ENCODE assay signal across 27 mouse cellular contexts in the genomic region with DNA sequence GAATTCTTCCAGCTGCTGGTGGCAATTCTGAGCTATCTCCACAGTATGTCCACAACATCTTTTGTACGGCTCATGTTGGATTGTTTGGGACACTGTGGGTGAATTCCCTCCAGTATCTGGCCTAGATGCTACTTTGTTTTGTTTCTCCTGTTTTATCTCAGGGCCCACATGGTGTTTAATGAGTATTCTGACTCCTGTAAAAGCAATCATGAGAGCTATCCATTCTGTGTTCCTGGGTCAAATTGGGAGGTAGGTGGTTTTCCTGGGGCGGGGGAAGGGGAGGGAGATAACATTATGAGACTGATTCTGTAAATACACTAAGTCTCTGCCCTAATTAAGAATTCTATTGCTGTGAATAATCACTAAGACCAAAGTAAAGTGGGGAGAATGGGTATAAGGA. TPM values are rescaled to one million over a fixed set of nuclear protein-coding genes. Genes with fewer than 3 reads are reported as not detected.
"Had no signal": no experiment of that assay in that cellular context is flagged by ENCODE, and none has a peak within 500 bp of the region (broad histone marks: within the 10 kb centered on the region; RNA-seq: fewer than 3 reads in every experiment).

No protein-coding gene starts in this region.

- H3K4me3 ChIP-seq: midbrain, embryonic 10.5 days; midbrain, embryonic 12.5 days; myocyte; neural tube, embryonic 13.5 days; neural tube, embryonic 15.5 days had no signal

- H3K4me1 ChIP-seq: midbrain, embryonic 10.5 days; midbrain, embryonic 12.5 days; neural tube, embryonic 13.5 days; neural tube, embryonic 15.5 days had no signal

- H3K36me3 ChIP-seq: midbrain, embryonic 10.5 days; midbrain, embryonic 12.5 days; neural tube, embryonic 13.5 days; neural tube, embryonic 15.5 days had no signal

- H3K27ac ChIP-seq: midbrain, embryonic 10.5 days; midbrain, embryonic 12.5 days; neural tube, embryonic 13.5 days; neural tube, embryonic 15.5 days had no signal

- H3K27me3 ChIP-seq: midbrain, embryonic 12.5 days; neural tube, embryonic 13.5 days; neural tube, embryonic 15.5 days had no signal

- DNase-seq: lung, adult 18-20 months; lung, embryonic 14.5 days; lung, postnatal 10 days; lung, postnatal 4 days; midbrain, embryonic 14.5 days; retina, postnatal 1 day; right cerebral cortex, adult 18-20 months; right cerebral cortex, postnatal 25 days; right cerebral cortex, postnatal 4 days; spleen, adult 18-20 months; thymus, adult 18-20 months; thymus, postnatal 14 days; thymus, postnatal 36 days had no signal

- H3K9me3 ChIP-seq: midbrain, embryonic 10.5 days; midbrain, embryonic 12.5 days; neural tube, embryonic 13.5 days; neural tube, embryonic 15.5 days had no signal

- H3K9ac ChIP-seq: lung, embryonic 14.5 days; midbrain, embryonic 12.5 days; neural tube, embryonic 13.5 days; neural tube, embryonic 15.5 days had no signal

RNA-seq across cellular contexts. Expression of gene Olfr686, which starts 22.1 kb away (rescaled TPM):
- total RNA-seq: megakaryocyte, adult 5-6 weeks; megakaryocyte-erythroid progenitor cell, adult 5-6 weeks had no signal
- polyA plus RNA-seq: lung, embryonic 14.5 days; lung, embryonic 16.5 days; midbrain, embryonic 10.5 days; midbrain, embryonic 12.5 days; midbrain, embryonic 14.5 days; midbrain, embryonic 16.5 days; myocyte; neural tube, embryonic 11.5 days; neural tube, embryonic 13.5 days; neural tube, embryonic 15.5 days; small intestine, adult 2 months; stomach, embryonic 14.5 days; stomach, embryonic 16.5 days; thymus, postnatal 0 days had no signal

RNA-seq across cellular contexts. Expression of gene Olfr685, which starts 43.6 kb away (rescaled TPM):
- total RNA-seq: megakaryocyte, adult 5-6 weeks; megakaryocyte-erythroid progenitor cell, adult 5-6 weeks had no signal
- polyA plus RNA-seq: lung, embryonic 14.5 days; lung, embryonic 16.5 days; midbrain, embryonic 10.5 days; midbrain, embryonic 12.5 days; midbrain, embryonic 14.5 days; midbrain, embryonic 16.5 days; myocyte; neural tube, embryonic 11.5 days; neural tube, embryonic 13.5 days; neural tube, embryonic 15.5 days; small intestine, adult 2 months; stomach, embryonic 14.5 days; stomach, embryonic 16.5 days; thymus, postnatal 0 days had no signal

RNA-seq across cellular contexts. Expression of gene Olfr688, which starts 58.5 kb away (rescaled TPM):
- total RNA-seq: megakaryocyte, adult 5-6 weeks; megakaryocyte-erythroid progenitor cell, adult 5-6 weeks had no signal
- polyA plus RNA-seq: lung, embryonic 14.5 days; lung, embryonic 16.5 days; midbrain, embryonic 10.5 days; midbrain, embryonic 12.5 days; midbrain, embryonic 14.5 days; midbrain, embryonic 16.5 days; myocyte; neural tube, embryonic 11.5 days; neural tube, embryonic 13.5 days; neural tube, embryonic 15.5 days; small intestine, adult 2 months; stomach, embryonic 14.5 days; stomach, embryonic 16.5 days; thymus, postnatal 0 days had no signal
